Mouse (Mus musculus) midbrain, embryonic 15.5 days (tissue): ENCODE results near the gene Ftl1. TPM values are rescaled to one million over a fixed set of nuclear protein-coding genes. Genes with fewer than 3 reads are reported as not detected.
A peak's percentile ranks its signal among the peaks of the same experiment; 100 is the strongest.

Source experiments
- ATAC-seq: fragments of 200-750 bp; cut with Nextera tagmentation; replicated peaks from 2 replicates; pipeline ENCODE4 v1.8.0; 2017; ENCODE audit warnings: moderate TSS enrichment
- H3K27ac ChIP-seq: fragments of 300-500 bp; sonication (generic); 2 replicates; pipeline ENCODE4 v1.5.1; 2015; ENCODE audit warnings: mild to moderate bottlenecking, inconsistent platforms
- H3K27me3 ChIP-seq: fragments of 300-500 bp; sonication (generic); replicated peaks from 2 replicates; pipeline ENCODE4 v1.6.1; 2015; ENCODE audit warnings: inconsistent platforms
- H3K36me3 ChIP-seq: fragments of 300-500 bp; sonication (generic); replicated peaks from 2 replicates; pipeline ENCODE4 v1.6.1; 2015; ENCODE audit warnings: inconsistent platforms
- H3K4me1 ChIP-seq: fragments of 300-500 bp; sonication (generic); 2 replicates; pipeline ENCODE4 v1.6.1; 2015; ENCODE audit warnings: inconsistent platforms
- H3K4me2 ChIP-seq: fragments of 300-500 bp; sonication (generic); 2 replicates; pipeline ENCODE4 v1.6.1; 2015; ENCODE audit warnings: inconsistent platforms, mild to moderate bottlenecking, moderate library complexity
- H3K4me3 ChIP-seq: fragments of 300-500 bp; sonication (generic); 2 replicates; pipeline ENCODE4 v1.5.1; 2015; ENCODE audit warnings: mild to moderate bottlenecking, inconsistent platforms
- H3K9ac ChIP-seq: fragments of 300-500 bp; sonication (generic); 2 replicates; pipeline ENCODE4 v1.6.1; 2015; ENCODE audit warnings: mild to moderate bottlenecking, inconsistent platforms
- H3K9me3 ChIP-seq: fragments of 300-500 bp; sonication (generic); 2 replicates; pipeline ENCODE4 v1.6.1; 2016; ENCODE audit warnings: inconsistent platforms
- WGBS: fragments of 180-500 bp; shearing (Covaris S2); methylation state at CpG from one replicate; pipeline ENCODE4 v1.1.7; 2015; ENCODE audit warnings: mixed read lengths; 5-methylcytosine and 5-hydroxymethylcytosine counted together
- polyA plus RNA-seq: library from polyadenylated mRNA; unstranded; fragments of >200 nt; fragmentation: Nextera tagmentation; extraction: Ambion mirVana; gene quantifications from 2 replicates; pipeline ENCODE4 v1.2.1, GENCODE M21; 2015

The Ftl1 gene
- polyA plus RNA-seq, 1 experiment from 2014 or later = 6,021 TPM

DNA sequence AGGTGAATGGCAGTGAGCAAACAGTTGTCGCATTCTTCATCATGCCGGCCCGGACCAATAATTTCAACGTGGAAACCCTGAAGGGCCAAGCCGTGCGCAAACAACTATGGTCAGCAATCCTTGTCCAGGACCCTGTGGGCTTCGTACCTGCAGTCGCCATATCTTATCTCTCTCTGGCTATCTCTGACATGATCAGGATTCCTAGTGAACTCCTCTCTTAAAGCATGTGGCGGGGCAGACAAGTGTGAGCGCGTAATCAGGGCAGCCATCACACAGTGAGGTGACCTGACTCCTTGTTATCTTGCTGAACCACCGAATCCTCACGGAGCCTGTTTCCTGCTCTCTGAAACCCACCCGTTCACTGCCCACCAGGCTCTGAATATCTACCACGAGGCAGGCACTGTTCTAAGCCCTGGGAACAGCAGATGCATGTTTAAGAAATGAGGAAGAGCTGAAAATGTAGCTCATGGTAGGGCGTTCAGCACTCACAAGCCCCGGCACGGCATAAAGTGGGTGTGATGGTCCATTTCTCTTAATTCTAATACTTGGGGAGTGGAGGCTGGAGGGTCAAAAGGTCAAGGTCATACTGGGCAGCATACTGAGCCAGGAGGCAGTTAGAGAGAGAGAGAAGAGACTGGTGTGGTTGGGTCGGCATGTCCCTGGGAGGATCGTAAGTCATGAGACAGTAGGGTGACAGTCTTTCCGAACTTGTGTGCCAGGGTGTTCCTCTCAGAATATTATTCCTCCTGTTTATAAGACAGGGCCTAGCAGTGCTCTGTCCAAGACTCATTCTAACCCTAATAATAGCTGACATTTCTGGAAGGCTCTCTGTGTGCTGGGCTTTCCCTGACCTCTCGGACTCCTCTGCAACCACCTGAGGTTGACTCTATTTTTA is 15.9 kb downstream of the Ftl1 start:
- Histone ChIP-seq H3K27me3 (no peaks in the 10 kb centered on the region), H3K27ac (no peak overlapping the region), H3K36me3 (peaks cover 10% of the 10 kb centered on the region), H3K4me1 (no peaks in the 10 kb centered on the region), H3K9me3 (no peaks in the 10 kb centered on the region), H3K9ac (no peak overlapping the region), H3K4me2 (no peak overlapping the region), H3K4me3 (no peak overlapping the region)
- ATAC-seq = no peak
- 91% methylated on average over 22 of the region's 22 CpGs for WGBS

DNA sequence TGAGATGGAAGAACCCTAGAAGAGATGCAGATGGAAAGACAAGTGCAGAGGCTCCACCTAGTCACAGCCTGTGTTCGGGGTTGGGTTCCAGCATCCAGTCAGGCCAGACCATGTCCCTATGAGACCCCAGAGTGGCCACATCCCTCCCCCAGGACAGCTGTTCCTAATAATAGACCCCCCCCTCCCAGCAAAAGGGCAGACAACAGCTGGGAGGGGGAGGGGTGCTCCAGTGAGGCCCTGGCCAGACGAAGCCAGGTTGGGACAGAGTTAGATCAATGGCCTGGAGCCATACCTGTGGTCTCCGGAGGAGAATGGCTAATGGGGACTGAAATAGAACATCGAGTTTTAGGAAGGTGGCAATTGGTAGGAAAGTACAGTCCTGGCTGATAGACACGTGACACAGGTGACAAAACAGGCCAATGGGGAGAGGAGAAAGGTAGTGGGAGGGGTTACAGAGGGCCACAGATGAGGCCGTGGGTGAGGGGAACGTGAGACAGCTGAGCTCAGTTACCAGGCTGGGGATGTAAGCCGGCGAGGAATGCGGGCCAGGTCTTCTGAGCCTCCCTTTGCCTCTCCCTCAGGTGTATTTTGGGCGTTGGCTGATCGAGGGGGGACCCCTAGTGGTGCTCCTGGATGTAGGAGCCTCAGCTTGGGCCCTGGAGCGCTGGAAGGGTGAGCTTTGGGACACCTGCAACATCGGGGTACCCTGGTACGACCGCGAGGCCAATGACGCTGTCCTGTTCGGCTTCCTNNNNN is 22.0 kb downstream of the Ftl1 start, which contains the start of gene Ruvbl2:
Gene Ruvbl2, minus strand, starts transcription at position 576 of the 756 bp plus-strand sequence.
- Histone ChIP-seq H3K4me2 (peak within 1 kb of the TSS; percentile 16), H3K9ac (no peak within 1 kb of the TSS), H3K9me3 (no peaks in the 10 kb centered on the region), H3K4me3 (peak within 1 kb of the TSS; percentile 4; the same call in 1 of the 2 replicates), H3K36me3 (0 out of 2 replicates have a peak, but pooled peaks cover 4% of the 10 kb centered on the region), H3K4me1 (peaks cover 38% of the 10 kb centered on the region), H3K27me3 (no peaks in the 10 kb centered on the region), H3K27ac (no peak within 1 kb of the TSS)
- ATAC-seq = no peak
- WGBS = 30% methylated on average over 19 of the region's 19 CpGs

DNA sequence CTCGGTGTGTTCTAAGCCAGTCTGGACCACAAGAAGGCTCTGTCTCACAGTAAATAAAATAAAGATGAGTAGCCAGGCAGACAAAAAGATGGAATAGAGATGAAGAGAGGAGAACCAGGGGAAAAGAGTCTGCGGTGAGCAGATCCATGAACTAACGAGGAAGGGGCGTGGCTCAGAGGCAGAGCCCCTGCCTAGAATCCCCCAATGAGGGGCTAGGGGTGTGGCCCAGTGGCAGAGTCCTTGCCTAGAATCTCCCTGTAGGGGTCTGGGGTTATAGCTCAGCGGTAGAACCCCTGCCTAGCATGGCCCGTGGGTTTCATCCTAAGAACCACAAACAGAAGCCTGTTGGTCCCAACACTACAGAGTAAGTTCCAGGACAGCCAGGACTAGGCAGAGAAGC is 22.6 kb downstream of the Ftl1 start:
- Histone ChIP-seq H3K4me2 (no peak overlapping the region; the same call in 1 of the 2 replicates), H3K36me3 (0 out of 2 replicates have a peak, but pooled peaks cover 4% of the 10 kb centered on the region), H3K27ac (no peak overlapping the region), H3K27me3 (no peaks in the 10 kb centered on the region), H3K4me1 (peaks cover 41% of the 10 kb centered on the region), H3K9me3 (no peaks in the 10 kb centered on the region), H3K9ac (no peak overlapping the region), H3K4me3 (no peak overlapping the region)
- ATAC-seq = no peak
- 36% methylated on average over 6 of the region's 6 CpGs for WGBS

GRCm38 (mm10) chr7:45436444-45436843 is 23.2 kb downstream of the Ftl1 start:
- H3K27ac ChIP-seq = no peak overlapping the region
- H3K9ac ChIP-seq = no peak overlapping the region
- H3K27me3 ChIP-seq = no peaks in the 10 kb centered on the region
- no peak for ATAC-seq
- no peaks in the 10 kb centered on the region for H3K9me3 ChIP-seq
- WGBS = 94% methylated on average over 5 of the region's 5 CpGs
- 0 out of 2 replicates have a peak, but pooled peaks cover under 1% of the 10 kb centered on the region for H3K36me3 ChIP-seq
- H3K4me1 ChIP-seq = peaks cover 41% of the 10 kb centered on the region
- H3K4me2 ChIP-seq = peak overlapping the region; percentile 63; the same call in 1 of the 2 replicates
- no peak overlapping the region for H3K4me3 ChIP-seq

DNA sequence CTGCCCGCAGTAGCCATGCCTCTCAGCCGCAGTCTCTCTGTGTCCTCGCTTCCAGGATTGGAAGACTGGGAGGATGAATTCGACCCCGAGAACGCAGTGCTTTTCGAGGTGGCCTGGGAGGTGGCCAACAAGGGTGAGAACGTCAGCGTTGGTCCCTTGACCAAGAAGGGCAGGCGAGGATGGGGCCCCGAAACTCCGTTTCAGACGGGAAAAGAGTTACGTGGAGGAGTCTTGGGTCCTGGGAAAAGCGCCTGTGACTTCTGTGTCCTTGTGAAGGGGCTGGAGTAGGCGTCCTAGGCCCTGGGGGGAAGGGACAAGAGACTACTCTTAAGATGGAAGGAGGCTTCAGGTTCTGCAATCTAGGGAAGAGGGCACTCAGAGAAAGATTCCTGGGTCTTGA is 24.6 kb downstream of the Ftl1 start:
- Histone ChIP-seq H3K27ac (peak overlapping the region; percentile 67), H3K4me3 (peak overlapping the region; percentile 62), H3K36me3 (no peaks in the 10 kb centered on the region), H3K9me3 (no peaks in the 10 kb centered on the region), H3K4me2 (peak overlapping the region; percentile 63), H3K9ac (peak overlapping the region; percentile 58), H3K27me3 (no peaks in the 10 kb centered on the region), H3K4me1 (peaks cover 41% of the 10 kb centered on the region)
- ATAC-seq = peak; percentile 46
- 2% methylated on average over 16 of the region's 16 CpGs for WGBS

DNA sequence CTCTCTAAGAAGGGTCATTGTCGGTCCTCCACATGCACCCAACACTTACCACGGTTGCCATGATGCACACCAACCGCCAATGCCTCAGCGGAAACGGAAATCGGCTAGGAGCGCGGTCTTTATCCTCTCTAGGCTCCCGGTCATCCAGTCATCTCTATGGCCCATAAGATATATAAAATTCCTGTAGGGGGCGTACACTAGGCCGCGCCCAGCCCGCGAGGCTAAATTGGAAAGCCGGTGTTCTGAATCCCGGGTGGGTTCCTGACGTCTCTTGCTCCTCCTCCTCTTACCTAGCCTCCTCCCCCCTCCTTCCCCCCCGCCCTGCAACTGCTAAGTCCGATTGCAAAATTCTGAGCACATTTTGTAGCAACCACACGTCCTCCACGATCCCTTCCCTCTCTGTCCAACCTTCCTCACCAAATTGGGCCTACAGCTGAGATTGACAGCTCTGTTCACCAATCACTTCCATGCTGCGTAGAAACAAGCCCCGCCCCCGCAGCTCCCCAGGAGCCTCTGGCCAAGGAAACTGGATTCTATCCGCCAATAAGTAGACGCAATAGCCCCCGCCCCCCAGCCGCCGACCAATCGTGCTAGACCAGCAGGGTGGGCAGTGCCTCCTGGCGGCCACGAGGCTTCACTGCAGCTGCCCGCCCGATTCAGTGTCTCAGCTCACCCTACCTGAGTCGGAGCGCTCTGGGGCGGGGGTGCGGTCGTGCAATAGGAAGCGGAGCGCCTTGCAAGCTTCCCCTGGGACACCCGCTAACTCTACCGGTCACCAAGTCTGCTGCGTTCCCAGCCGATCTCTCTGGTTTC is 25.3 kb downstream of the Ftl1 start, which contains the start of gene Gys1:
Gene Gys1, plus strand, starts transcription at position 642 of the 813 bp plus-strand sequence.
- H3K9ac ChIP-seq = peak within 1 kb of the TSS; percentile 72
- H3K27me3 ChIP-seq = no peaks in the 10 kb centered on the region
- peaks cover 41% of the 10 kb centered on the region for H3K4me1 ChIP-seq
- no peaks in the 10 kb centered on the region for H3K9me3 ChIP-seq
- peak within 1 kb of the TSS; percentile 62 for H3K4me3 ChIP-seq
- peak; percentile 96 for ATAC-seq
- WGBS = under 1% methylated on average over 45 of the region's 45 CpGs
- peak within 1 kb of the TSS; percentile 94 for H3K4me2 ChIP-seq
- H3K27ac ChIP-seq = peak within 1 kb of the TSS; percentile 88
- peaks cover under 1% of the 10 kb centered on the region; the same call in 1 of the 2 replicates for H3K36me3 ChIP-seq

DNA sequence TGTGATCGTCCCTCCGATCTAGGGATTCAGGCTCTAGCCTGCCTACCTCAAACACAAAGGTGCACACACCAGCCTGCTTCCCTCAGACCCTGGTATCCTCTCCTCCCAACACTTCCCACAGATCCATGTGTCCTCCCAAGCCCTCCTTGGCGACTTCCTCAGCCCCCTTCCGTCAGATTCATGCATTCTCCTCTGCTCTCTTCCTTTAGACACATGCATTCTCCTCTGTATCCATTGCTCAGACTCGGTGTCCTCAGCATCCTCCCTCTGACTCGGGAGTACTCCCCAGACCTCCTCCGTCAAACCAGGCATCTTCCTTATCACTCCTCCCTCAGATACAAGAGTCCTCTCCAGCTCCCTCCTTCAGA is 25.9 kb downstream of the Ftl1 start:
- no peaks in the 10 kb centered on the region for H3K27me3 ChIP-seq
- ATAC-seq = 0 out of 2 replicates have a peak, but pooled peaks have one; percentile 7
- H3K4me3 ChIP-seq = peak overlapping the region; percentile 62
- peak overlapping the region; percentile 88 for H3K27ac ChIP-seq
- H3K9me3 ChIP-seq = no peaks in the 10 kb centered on the region
- peaks cover 41% of the 10 kb centered on the region for H3K4me1 ChIP-seq
- peak overlapping the region; percentile 72 for H3K9ac ChIP-seq
- WGBS = 2% methylated on average over 7 of the region's 7 CpGs
- peak overlapping the region; percentile 94 for H3K4me2 ChIP-seq
- peaks cover 7% of the 10 kb centered on the region for H3K36me3 ChIP-seq

DNA sequence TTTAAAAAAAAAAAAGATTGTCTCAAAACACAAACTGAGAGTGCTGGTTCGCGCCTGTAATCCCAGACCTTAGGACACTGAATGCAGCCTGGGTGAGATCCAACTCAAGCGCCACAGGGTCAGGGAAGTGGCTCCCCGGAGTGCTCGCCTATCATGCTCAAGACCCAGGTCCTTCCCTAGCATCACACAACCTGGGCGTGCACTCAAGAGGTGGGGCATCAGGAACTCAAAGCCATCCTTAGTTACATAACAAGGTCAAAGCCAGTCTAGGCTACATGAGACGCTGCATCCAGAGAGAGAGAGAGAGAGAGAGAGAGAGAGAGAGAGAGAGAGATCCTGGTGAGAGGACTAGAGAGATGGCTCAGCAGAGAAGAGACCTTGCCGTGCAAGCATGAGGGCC is 33.1 kb downstream of the Ftl1 start:
- H3K9ac ChIP-seq = no peak overlapping the region
- no peak overlapping the region for H3K27ac ChIP-seq
- no peak overlapping the region for H3K4me3 ChIP-seq
- WGBS = 95% methylated on average over 8 of the region's 8 CpGs
- H3K36me3 ChIP-seq = peaks cover 49% of the 10 kb centered on the region
- H3K4me1 ChIP-seq = no peaks in the 10 kb centered on the region
- no peaks in the 10 kb centered on the region; the same call in 1 of the 2 replicates for H3K27me3 ChIP-seq
- ATAC-seq = no peak
- no peak overlapping the region for H3K4me2 ChIP-seq
- no peaks in the 10 kb centered on the region for H3K9me3 ChIP-seq

DNA sequence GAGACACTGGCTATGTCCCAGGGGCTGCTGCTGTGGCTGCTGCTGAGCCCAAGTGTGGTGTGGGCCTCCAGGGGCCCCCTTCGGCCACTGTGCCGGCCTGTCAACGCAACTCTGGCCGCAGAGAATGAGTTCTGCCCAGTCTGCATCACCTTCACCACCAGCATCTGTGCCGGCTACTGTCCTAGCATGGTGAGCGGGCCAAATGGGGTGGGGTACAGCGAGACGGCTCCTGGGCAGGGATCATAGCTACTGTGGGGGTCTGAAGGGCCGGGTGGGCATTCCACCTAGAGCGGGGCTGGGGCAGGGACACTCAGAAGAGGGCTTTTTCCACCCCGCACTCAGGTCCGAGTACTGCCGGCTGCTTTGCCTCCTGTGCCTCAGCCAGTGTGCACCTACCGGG is 38.5 kb downstream of the Ftl1 start:
- Histone ChIP-seq H3K9me3 (no peaks in the 10 kb centered on the region), H3K27ac (no peak overlapping the region), H3K4me2 (no peak overlapping the region), H3K4me1 (no peaks in the 10 kb centered on the region), H3K36me3 (peaks cover 39% of the 10 kb centered on the region), H3K4me3 (no peak overlapping the region), H3K9ac (no peak overlapping the region), H3K27me3 (peaks cover 48% of the 10 kb centered on the region)
- ATAC-seq = no peak
- WGBS = 92% methylated on average over 14 of the region's 14 CpGs

- Histone ChIP-seq H3K4me3 (no peak within 1 kb of the TSS), H3K27ac (no peak within 1 kb of the TSS), H3K4me1 (no peaks in the 10 kb centered on the region), H3K9me3 (no peaks in the 10 kb centered on the region), H3K9ac (no peak within 1 kb of the TSS), H3K4me2 (no peak within 1 kb of the TSS), H3K36me3 (peaks cover 39% of the 10 kb centered on the region), H3K27me3 (peaks cover 54% of the 10 kb centered on the region)
- whole genome bisulfite sequencing = 71% methylated on average over 6 of the region's 6 CpGs
- ATAC-seq = no peak
These were observed 39.1 kb downstream of the Ftl1 start, which contains the start of gene Lhb for GRCm38 (mm10) chr7:45420615-45420919. Gene Lhb (plus strand): TSS chr7:45420820.

DNA sequence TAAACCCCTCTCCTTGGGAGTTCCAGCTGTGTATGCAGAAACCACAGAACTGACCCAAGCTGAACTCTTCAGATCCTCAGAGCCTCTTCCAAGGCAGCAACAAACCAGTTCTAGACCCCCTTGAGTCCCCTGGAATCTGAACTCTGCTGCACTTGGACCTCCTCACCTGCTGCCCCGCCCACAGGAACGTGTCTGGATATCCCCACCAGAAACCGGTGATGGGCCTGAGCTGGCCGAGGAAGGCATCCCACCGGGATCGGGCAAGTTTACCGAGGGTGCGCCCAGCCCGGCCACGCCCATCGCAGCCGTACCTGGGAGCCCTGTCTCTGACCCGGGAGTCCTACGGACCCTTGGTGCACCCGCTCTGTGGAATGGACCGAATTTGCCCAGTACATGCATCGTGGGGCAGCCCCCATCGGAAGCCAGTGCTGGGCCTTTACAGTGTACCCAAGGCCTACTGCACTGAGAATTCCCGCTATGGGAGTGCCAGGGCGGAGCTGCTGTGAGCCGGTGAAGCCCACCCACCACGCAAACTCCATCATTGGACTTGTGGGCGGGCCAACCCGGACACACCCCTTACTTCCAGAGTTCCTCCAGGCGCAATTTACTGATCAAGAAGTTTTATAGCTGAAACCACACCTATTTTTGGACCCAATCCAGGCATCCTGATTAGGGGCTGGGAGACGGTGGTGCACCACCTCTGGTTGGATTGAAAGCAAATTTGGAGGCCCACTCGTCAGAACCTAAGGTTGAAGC is 39.6 kb downstream of the Ftl1 start:
- no peak for ATAC-seq
- H3K36me3 ChIP-seq = peaks cover 37% of the 10 kb centered on the region
- H3K9me3 ChIP-seq = no peaks in the 10 kb centered on the region
- H3K4me2 ChIP-seq = no peak overlapping the region
- H3K27me3 ChIP-seq = peaks cover 60% of the 10 kb centered on the region
- no peak overlapping the region for H3K9ac ChIP-seq
- H3K4me1 ChIP-seq = no peaks in the 10 kb centered on the region
- no peak overlapping the region for H3K27ac ChIP-seq
- H3K4me3 ChIP-seq = no peak overlapping the region
- WGBS = 17% methylated on average over 27 of the region's 27 CpGs
